Mouse (Mus musculus): ENCODE measurements around the gene Smpd2.

GRCm38 (mm10) chr10:41536714-41537113 lies 46.5 kb upstream of the Smpd2 start:
- TF ChIP-seq GATA1 (IDR thresholded peaks at IDR 0.05; ENCODE audit: low read length) (no peak), TAL1 (IDR thresholded peaks at IDR 0.05; ENCODE audit: low read length) (no peak)

Data from erythroblast, embryonic 14.5 days (primary cell).